Mouse (Mus musculus): ENCODE measurements around the gene Lrfn5. TPM values are rescaled to one million over a fixed set of nuclear protein-coding genes. Genes with fewer than 3 reads are reported as not detected.

The Lrfn5 gene
- total RNA-seq (2021) = under 1 TPM; 0.50 to 0.93 TPM
- long read RNA-seq, experiment 1 = 0 reads
- long read RNA-seq, experiment 2 = 0 reads

GRCm38 (mm10) chr12:61522829-61523370, at the start of gene Lrfn5:
Gene Lrfn5 (plus strand): TSS chr12:61523150.
- DNase-seq (ENCODE audit: low spot score in 2 of 2) = peak in 1 of 2 experiments; percentile 6

GRCm38 (mm10) chr12:61521501-61522147, 1.3 kb upstream of the Lrfn5 start:
- DNase-seq (ENCODE audit: low spot score in 2 of 2) = no peak

- DNase-seq (ENCODE audit: low spot score in 2 of 2) = no peak
Observed at GRCm38 (mm10) chr12:61522148-61522828, 662 bp upstream of the Lrfn5 start.

DNA sequence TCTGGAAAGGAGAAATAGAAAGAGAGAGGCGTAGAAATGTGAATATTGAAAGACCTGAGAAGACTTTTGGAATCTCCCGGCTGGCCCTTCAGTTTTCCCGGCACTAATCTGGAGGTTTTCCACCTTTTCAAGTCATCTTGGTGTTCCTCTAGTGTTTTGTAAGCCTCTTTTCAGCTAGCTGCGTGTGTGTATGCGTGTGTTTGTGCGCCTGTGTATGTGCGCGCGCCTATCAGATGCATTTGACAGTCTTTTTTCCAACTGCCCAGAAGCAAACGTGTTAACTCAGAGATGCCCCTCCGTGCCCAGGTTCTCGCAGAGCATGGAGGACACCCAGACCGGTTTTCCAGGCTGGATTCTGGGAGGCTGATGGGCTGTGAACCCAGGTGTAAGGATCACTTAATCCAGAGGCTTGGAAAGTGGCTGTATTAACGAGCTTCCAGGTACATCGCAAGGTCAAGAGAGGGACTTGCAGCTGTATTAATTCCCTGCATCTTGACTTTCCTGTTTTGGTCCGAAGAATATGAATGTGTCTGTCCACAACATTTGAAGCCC, 757 bp downstream of the Lrfn5 start:
- no peak for DNase-seq (ENCODE audit: low spot score in 2 of 2)

- no peak for DNase-seq (ENCODE audit: low spot score in 2 of 2)
Observed at GRCm38 (mm10) chr12:61524183-61524651, 1.3 kb downstream of the Lrfn5 start.

DNA sequence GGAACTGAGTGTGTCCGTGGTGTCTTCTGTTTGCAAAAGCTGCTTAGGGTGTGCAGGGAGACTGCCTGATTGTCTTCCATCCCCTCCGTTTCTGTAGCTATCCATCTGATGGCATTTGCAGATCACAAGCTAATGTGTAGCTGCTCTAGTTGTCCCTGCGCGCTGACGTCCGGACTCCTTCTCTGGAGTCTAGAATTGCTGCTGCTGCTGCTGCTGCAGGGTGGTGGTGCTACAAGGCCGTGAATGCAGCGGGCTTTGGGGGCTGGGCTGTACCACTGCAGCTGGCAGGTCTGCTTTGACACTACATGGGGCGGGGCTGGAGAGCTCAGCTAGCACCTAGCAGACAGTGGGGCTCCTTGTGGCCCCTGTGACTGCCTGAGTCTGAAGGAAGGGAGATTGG, 3.2 kb downstream of the Lrfn5 start:
- no peak for DNase-seq (ENCODE audit: low spot score in 2 of 2)

DNA sequence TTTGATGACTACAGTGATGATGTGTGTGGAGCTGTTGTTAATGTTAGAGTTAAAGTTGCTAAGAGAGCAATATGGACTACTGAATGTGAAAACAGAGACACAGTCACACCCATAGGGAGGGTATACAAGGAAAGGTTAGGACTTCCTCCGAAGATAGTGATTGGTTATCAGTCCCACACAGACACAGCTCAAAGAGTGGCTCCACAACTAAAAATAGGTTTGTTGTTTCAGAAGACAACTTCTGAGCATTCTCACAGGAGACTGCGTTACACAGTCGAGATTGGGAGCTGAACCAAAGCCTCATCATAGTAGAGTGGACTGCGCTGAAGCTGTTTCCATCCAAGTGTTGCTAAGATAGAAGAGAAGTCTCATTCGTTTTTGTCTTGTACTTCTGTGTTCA, 57.0 kb downstream of the Lrfn5 start:
- DNase-seq (ENCODE audit: low spot score in 2 of 2) = no peak

GRCm38 (mm10) chr12:61600305-61600704, 77.4 kb downstream of the Lrfn5 start:
- no peak for DNase-seq (ENCODE audit: low spot score in 2 of 2)

GRCm38 (mm10) chr12:61607871-61608270, 84.9 kb downstream of the Lrfn5 start:
- DNase-seq (ENCODE audit: low spot score in 2 of 2) = no peak

- no peak for DNase-seq (ENCODE audit: low spot score in 2 of 2)
Observed at GRCm38 (mm10) chr12:61610081-61610480, 87.1 kb downstream of the Lrfn5 start.

DNA sequence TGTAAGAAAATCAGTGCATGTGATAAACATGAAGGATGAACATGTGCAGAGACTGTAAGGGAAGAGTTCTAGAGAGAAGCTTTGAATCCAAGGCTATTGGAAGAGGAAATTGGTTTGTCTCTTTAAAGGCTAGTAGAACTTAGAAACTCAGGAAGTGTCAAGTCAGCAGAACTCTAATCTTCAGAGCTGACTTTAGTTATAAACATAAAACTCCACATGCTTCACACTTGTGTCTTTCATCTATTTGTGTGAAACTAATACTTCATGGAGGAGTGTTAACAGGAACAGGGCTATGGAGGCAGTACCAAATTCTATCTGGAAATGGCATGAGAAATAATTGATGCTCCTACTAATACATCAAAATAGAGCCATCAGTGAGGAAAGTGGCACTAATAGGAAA, 101.6 kb downstream of the Lrfn5 start:
- DNase-seq (ENCODE audit: low spot score in 2 of 2) = no peak

DNA sequence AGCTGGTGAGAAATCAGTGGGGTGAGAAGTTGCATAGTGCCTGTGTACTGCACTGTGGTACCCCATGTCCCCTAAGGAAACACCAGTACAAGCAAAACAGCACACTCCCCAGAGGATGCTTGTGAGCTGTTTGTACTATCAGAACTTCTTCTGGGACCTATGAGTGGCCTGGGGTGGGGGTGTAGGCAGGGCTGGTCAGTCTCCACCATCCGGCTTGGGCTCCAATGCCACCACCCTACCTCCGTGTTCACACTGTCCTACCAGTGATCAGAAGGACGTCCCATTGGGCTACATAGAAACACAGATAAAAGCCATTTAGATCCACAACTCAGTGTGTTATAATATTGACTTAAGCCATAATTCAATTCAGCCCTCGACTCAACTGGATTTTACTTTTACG, 131.4 kb downstream of the Lrfn5 start:
- no peak for DNase-seq (ENCODE audit: low spot score in 2 of 2)

DNA sequence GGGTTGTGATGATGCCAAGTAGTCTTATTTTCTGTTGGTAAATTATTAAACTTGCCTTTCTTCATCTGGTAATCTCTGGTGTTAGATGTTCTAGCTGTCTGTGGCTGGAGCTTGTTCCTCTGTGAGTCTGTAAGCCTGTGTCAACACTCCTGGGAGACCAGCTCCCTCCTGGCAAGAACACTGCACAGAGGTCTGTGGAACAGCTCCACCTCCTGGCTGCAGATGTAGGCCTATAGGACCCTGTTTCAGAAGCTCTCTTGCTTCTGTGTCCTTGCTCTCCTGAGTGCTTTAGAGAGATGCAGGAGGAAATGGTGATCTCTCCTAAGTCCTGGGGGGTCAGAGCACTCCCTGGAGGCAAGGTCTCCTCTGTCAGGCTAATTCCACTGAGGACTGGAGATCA, 200.2 kb downstream of the Lrfn5 start:
- no peak for DNase-seq (ENCODE audit: low spot score in 2 of 2)

GRCm38 (mm10) chr12:61807073-61807605, 284.2 kb downstream of the Lrfn5 start:
- DNase-seq (ENCODE audit: low spot score in 2 of 2) = no peak

DNA sequence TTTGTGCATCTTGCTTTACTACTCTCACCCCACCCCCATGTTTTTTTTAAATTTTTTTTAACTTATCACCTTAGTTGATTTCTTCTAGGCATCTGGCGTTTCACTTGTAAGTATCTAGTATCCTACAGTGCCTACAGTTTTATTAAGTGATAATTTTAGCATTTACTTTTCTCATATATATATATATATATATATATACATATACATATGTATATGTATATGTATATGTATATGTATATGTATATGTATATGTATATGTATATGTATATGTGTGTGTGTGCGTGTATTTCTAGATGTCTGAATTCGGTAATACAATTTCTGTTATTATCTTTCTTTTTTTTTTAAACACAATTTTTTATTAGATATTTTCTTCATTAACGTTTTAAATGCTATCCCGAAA, 300.7 kb downstream of the Lrfn5 start:
- DNase-seq (ENCODE audit: low spot score in 2 of 2) = no peak

- no peak for DNase-seq (ENCODE audit: low spot score in 2 of 2)
Observed at GRCm38 (mm10) chr12:61826311-61826710, 303.4 kb downstream of the Lrfn5 start.

GRCm38 (mm10) chr12:61842599-61843291, 319.8 kb downstream of the Lrfn5 start:
- no peak for DNase-seq (ENCODE audit: low spot score in 2 of 2)

GRCm38 (mm10) chr12:61854183-61854582, 331.2 kb downstream of the Lrfn5 start:
- no peak for DNase-seq (ENCODE audit: low spot score in 2 of 2)
